Mouse (Mus musculus) limb, embryonic 13.5 days (tissue): ENCODE measurements around the gene Nol11. TPM values are rescaled to one million over a fixed set of nuclear protein-coding genes. Genes with fewer than 3 reads are reported as not detected.
"Not testable (repeated sequence)": the region's sequence is repeated elsewhere in the genome, so short reads cannot be mapped to it uniquely, and the experiment has no call there.

Experiments
- ATAC-seq: fragments of 200-750 bp; cut with Nextera tagmentation; 2 replicates; pipeline ENCODE4 v1.8.0; 2017; ENCODE audit warnings: low read depth, moderate number of reproducible peaks, moderate TSS enrichment; ENCODE audit not compliant: low FRiP score
- H3K27ac ChIP-seq: fragments of 300-500 bp; sonication (generic); 2 replicates; pipeline ENCODE4 v1.5.1; 2015; ENCODE audit warnings: inconsistent platforms, mild to moderate bottlenecking, moderate library complexity
- H3K27me3 ChIP-seq: fragments of 300-500 bp; sonication (generic); 2 replicates; pipeline ENCODE4 v1.6.1; 2015; ENCODE audit warnings: mild to moderate bottlenecking, inconsistent platforms
- H3K36me3 ChIP-seq: fragments of 300-500 bp; sonication (generic); 2 replicates; pipeline ENCODE4 v1.6.1; 2015; ENCODE audit warnings: inconsistent platforms, mild to moderate bottlenecking, moderate library complexity
- H3K4me1 ChIP-seq: fragments of 300-500 bp; sonication (generic); 2 replicates; pipeline ENCODE4 v1.6.1; 2015; ENCODE audit warnings: inconsistent platforms
- H3K4me2 ChIP-seq: fragments of 300-500 bp; sonication (generic); replicated peaks from 2 replicates; pipeline ENCODE4 v1.6.1; 2015; ENCODE audit warnings: inconsistent platforms, mild to moderate bottlenecking, moderate library complexity
- H3K4me3 ChIP-seq: fragments of 300-500 bp; sonication (generic); 2 replicates; pipeline ENCODE4 v1.5.1; 2015; ENCODE audit warnings: moderate library complexity, mild to moderate bottlenecking, inconsistent platforms
- H3K9ac ChIP-seq: fragments of 300-500 bp; sonication (generic); 2 replicates; pipeline ENCODE4 v1.6.1; 2015; ENCODE audit warnings: mild to moderate bottlenecking, inconsistent platforms
- H3K9me3 ChIP-seq: fragments of 300-500 bp; sonication (generic); 2 replicates; pipeline ENCODE4 v1.6.1; 2016; ENCODE audit warnings: inconsistent platforms
- WGBS: fragments of 180-500 bp; shearing (Covaris S2); methylation state at CpG from one replicate; pipeline ENCODE4 v1.1.7; 2015; 5-methylcytosine and 5-hydroxymethylcytosine counted together
- polyA plus RNA-seq: library from polyadenylated mRNA; unstranded; fragments of >200 nt; fragmentation: Nextera tagmentation; extraction: Ambion mirVana; gene quantifications from 2 replicates; pipeline ENCODE4 v1.2.1, GENCODE M21; 2015

The Nol11 gene
- polyA plus RNA-seq, 1 experiment from 2014 or later = 65.9 TPM

GRCm38 (mm10) chr11:107130221-107130788 lies 58.9 kb downstream of the Nol11 start:
- peaks cover 22% of the 10 kb centered on the region for H3K4me1 ChIP-seq
- no peaks in the 10 kb centered on the region for H3K9me3 ChIP-seq
- no peaks in the 10 kb centered on the region for H3K27me3 ChIP-seq
- WGBS = 2% methylated on average over 18 of the region's 18 CpGs
- no peaks in the 10 kb centered on the region; the same call in 1 of the 2 replicates for H3K36me3 ChIP-seq
- H3K4me3 ChIP-seq = peak overlapping the region; percentile 76
- H3K27ac ChIP-seq = peak overlapping the region; percentile 97; the same call in 1 of the 2 replicates
- peak overlapping the region; percentile 83 for H3K4me2 ChIP-seq
- ATAC-seq = no peak
- H3K9ac ChIP-seq = peak overlapping the region; percentile 93

- peak overlapping the region; percentile 76 for H3K4me3 ChIP-seq
- no peak for ATAC-seq
- H3K27me3 ChIP-seq = no peaks in the 10 kb centered on the region
- peak overlapping the region; percentile 83 for H3K4me2 ChIP-seq
- H3K9me3 ChIP-seq = no peaks in the 10 kb centered on the region
- no peak overlapping the region for H3K27ac ChIP-seq
- H3K4me1 ChIP-seq = peaks cover 26% of the 10 kb centered on the region
- 12% methylated on average over 2 of the region's 2 CpGs for WGBS
- peak overlapping the region; percentile 93 for H3K9ac ChIP-seq
- no peaks in the 10 kb centered on the region; the same call in 1 of the 2 replicates for H3K36me3 ChIP-seq
Measured at GRCm38 (mm10) chr11:107129641-107130040, 59.5 kb downstream of the Nol11 start.

GRCm38 (mm10) chr11:107126716-107127115 lies 62.5 kb downstream of the Nol11 start:
- H3K27me3 ChIP-seq, ATAC-seq: not testable (repeated sequence)
- 80% methylated on average over 2 of the region's 2 CpGs for WGBS

GRCm38 (mm10) chr11:107125011-107125410 lies 64.2 kb downstream of the Nol11 start:
- no peaks in the 10 kb centered on the region for H3K9me3 ChIP-seq
- no peak overlapping the region for H3K4me3 ChIP-seq
- H3K9ac ChIP-seq = no peak overlapping the region
- H3K27ac ChIP-seq = no peak overlapping the region
- WGBS = 87% methylated on average over 4 of the region's 4 CpGs
- H3K4me2 ChIP-seq = no peak overlapping the region
- peaks cover 11% of the 10 kb centered on the region for H3K36me3 ChIP-seq
- H3K27me3 ChIP-seq = no peaks in the 10 kb centered on the region
- H3K4me1 ChIP-seq = peaks cover 37% of the 10 kb centered on the region
- ATAC-seq = no peak

More at GRCm38 (mm10) chr11:107126716-107127115, 62.5 kb downstream of the Nol11 start:
- H3K9me3 ChIP-seq, H3K9ac ChIP-seq, H3K27ac ChIP-seq, H3K4me3 ChIP-seq, H3K4me2 ChIP-seq: not testable (repeated sequence)
- Histone ChIP-seq H3K36me3 (peaks cover 10% of the 10 kb centered on the region), H3K4me1 (peaks cover 34% of the 10 kb centered on the region)

GRCm38 (mm10) chr11:107124327-107124731 lies 64.9 kb downstream of the Nol11 start:
- peaks cover 11% of the 10 kb centered on the region for H3K36me3 ChIP-seq
- no peaks in the 10 kb centered on the region for H3K27me3 ChIP-seq
- no peak overlapping the region for H3K27ac ChIP-seq
- 0 out of 2 replicates have a peak overlapping the region, but pooled peaks have one; percentile 12 for H3K4me2 ChIP-seq
- H3K4me1 ChIP-seq = peaks cover 30% of the 10 kb centered on the region
- H3K9me3 ChIP-seq = no peaks in the 10 kb centered on the region
- 30% methylated on average over 7 of the region's 7 CpGs for WGBS
- H3K4me3 ChIP-seq = no peak overlapping the region
- H3K9ac ChIP-seq = no peak overlapping the region
- 0 out of 2 replicates have a peak, but pooled peaks have one; percentile 15 for ATAC-seq

GRCm38 (mm10) chr11:107117789-107118188 lies 71.4 kb downstream of the Nol11 start:
- no peaks in the 10 kb centered on the region for H3K9me3 ChIP-seq
- ATAC-seq = no peak
- H3K9ac ChIP-seq = no peak overlapping the region
- H3K27ac ChIP-seq = no peak overlapping the region
- no peak overlapping the region for H3K4me2 ChIP-seq
- H3K27me3 ChIP-seq = no peaks in the 10 kb centered on the region
- peaks cover 11% of the 10 kb centered on the region; the same call in 1 of the 2 replicates for H3K36me3 ChIP-seq
- no peak overlapping the region for H3K4me3 ChIP-seq
- H3K4me1 ChIP-seq = peaks cover 40% of the 10 kb centered on the region
- 81% methylated on average over 12 of the region's 12 CpGs for WGBS

Other genes with a start within 250 kb of the Nol11 start
- gene Kpna2, start 189.8 kb downstream of the Nol11 start, polyA plus RNA-seq = 376 and 389 TPM in 2 replicates
- 1.9 and 2.3 TPM in 2 replicates for gene 1810010H24Rik, start 163.7 kb downstream of the Nol11 start, polyA plus RNA-seq
- gene Bptf, start 57.3 kb downstream of the Nol11 start, polyA plus RNA-seq = 41.4 and 42.3 TPM in 2 replicates